Mouse (Mus musculus): ENCODE data around the gene Rin2. TPM values are rescaled to one million over a fixed set of nuclear protein-coding genes. Genes with fewer than 3 reads are reported as not detected.
"Not testable (repeated sequence)": the region's sequence is repeated elsewhere in the genome, so short reads cannot be mapped to it uniquely, and the experiment has no call there.

Gene Rin2
- polyA plus RNA-seq, 1 experiment from 2014 or later = 28.9 TPM

DNA sequence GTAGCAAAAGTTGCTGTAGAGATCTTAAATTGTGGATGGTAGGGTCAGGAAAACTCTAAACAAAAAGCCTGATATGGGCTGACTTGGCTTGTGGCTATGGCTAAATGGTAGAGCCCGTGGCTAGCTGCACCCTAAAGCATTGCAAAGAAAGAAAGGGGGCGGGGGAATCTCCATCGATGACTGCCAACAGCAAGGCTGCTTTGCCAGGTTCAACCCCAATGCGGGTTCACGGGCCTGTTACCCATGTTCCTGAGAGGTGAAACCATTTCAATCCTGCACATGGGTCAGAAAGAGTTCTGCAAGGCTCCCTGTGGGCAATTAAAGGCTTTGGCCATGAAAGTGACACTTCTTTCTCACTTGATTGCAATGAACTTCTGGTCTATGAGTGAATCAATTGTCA, 206.9 kb downstream of the Rin2 start:
- Histone ChIP-seq H3K36me3 (peaks cover 62% of the 10 kb centered on the region), H3K27me3 (no peaks in the 10 kb centered on the region), H3K4me2 (no peak overlapping the region), H3K9me3 (no peaks in the 10 kb centered on the region), H3K4me1 (peaks cover 18% of the 10 kb centered on the region), H3K4me3 (no peak overlapping the region), H3K27ac (no peak overlapping the region), H3K9ac (no peak overlapping the region)
- no peak for ATAC-seq (ENCODE audit: borderline replicate concordance, extremely low read depth, low FRiP score, low TSS enrichment)
- 79% methylated on average over 5 of the region's 5 CpGs for WGBS

DNA sequence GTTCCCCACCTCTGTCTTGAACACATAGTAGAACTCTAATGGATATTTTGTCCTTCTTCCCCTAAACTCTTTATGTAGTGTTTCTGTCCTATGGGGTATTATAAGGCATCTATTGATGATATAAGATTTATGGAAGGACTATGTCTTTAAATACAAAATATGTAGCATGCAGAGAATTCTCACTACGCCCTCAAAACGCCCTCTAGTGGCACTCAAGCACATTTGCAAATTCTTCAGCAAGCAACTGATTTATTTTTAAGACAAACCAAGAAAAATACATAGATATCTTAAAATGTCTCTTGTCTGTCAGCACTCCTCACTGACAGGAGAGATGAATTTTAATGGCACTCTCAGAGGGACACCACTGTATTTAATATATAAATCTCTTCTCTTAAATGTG, 207.4 kb downstream of the Rin2 start:
- no peak overlapping the region for H3K9ac ChIP-seq
- ATAC-seq (ENCODE audit: borderline replicate concordance, extremely low read depth, low FRiP score, low TSS enrichment) = no peak
- no peak overlapping the region for H3K27ac ChIP-seq
- H3K4me3 ChIP-seq = no peak overlapping the region
- peaks cover 60% of the 10 kb centered on the region for H3K36me3 ChIP-seq
- no peaks in the 10 kb centered on the region for H3K27me3 ChIP-seq
- H3K4me2 ChIP-seq = no peak overlapping the region
- WGBS = 20% methylated on average over 2 of the region's 2 CpGs
- H3K9me3 ChIP-seq = no peaks in the 10 kb centered on the region
- peaks cover 19% of the 10 kb centered on the region for H3K4me1 ChIP-seq

DNA sequence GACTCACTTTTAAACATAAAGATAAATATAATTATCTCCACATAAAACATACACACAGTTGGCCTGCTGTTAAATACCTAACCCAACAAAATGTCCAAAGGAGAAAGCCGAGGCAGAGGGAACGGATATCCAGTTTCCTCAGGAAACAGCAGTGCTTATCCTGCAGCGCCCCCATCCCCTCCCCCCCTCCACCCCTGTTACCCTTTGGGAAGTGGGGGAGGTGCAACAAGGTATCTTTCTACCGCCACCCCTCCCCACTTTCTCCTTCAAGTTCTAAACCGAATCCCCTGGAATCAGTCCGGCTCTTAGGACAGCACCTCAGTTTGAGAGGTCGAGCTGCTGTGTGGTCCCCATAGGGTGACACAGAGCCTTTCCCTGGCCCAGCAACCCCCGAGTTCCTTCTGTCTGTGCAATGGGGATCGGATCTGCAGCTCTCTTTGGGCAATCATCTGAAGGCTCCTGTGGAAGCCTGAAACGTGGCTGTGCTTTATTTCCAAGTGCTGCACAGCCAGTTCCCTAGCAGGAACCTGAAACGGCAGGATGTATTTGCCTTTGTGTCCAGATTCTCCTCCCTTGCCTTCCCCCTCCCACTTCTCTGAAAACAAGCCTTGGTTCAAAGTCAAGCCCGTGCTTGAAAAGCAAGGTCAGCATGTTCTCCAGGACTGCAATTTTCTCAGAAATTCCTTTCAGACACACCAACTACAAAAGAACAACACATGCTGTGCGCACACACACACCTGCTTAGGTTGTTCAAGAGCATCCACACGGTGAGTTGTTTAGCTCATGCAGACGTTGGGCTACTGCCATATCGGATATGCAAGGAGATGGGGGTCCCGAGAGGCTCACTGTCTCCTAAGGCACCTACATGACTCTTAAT, 209.3 kb downstream of the Rin2 start:
- H3K27me3 ChIP-seq = no peaks in the 10 kb centered on the region
- WGBS = 26% methylated on average over 17 of the region's 17 CpGs
- no peak overlapping the region for H3K4me3 ChIP-seq
- H3K4me1 ChIP-seq = peaks cover 36% of the 10 kb centered on the region
- H3K36me3 ChIP-seq = peaks cover 46% of the 10 kb centered on the region
- peak overlapping the region; percentile 79 for H3K27ac ChIP-seq
- H3K9ac ChIP-seq = no peak overlapping the region
- 0 out of 2 replicates have a peak overlapping the region, but pooled peaks have one; percentile 8 for H3K4me2 ChIP-seq
- H3K9me3 ChIP-seq = no peaks in the 10 kb centered on the region
- ATAC-seq (ENCODE audit: borderline replicate concordance, extremely low read depth, low FRiP score, low TSS enrichment) = no peak

DNA sequence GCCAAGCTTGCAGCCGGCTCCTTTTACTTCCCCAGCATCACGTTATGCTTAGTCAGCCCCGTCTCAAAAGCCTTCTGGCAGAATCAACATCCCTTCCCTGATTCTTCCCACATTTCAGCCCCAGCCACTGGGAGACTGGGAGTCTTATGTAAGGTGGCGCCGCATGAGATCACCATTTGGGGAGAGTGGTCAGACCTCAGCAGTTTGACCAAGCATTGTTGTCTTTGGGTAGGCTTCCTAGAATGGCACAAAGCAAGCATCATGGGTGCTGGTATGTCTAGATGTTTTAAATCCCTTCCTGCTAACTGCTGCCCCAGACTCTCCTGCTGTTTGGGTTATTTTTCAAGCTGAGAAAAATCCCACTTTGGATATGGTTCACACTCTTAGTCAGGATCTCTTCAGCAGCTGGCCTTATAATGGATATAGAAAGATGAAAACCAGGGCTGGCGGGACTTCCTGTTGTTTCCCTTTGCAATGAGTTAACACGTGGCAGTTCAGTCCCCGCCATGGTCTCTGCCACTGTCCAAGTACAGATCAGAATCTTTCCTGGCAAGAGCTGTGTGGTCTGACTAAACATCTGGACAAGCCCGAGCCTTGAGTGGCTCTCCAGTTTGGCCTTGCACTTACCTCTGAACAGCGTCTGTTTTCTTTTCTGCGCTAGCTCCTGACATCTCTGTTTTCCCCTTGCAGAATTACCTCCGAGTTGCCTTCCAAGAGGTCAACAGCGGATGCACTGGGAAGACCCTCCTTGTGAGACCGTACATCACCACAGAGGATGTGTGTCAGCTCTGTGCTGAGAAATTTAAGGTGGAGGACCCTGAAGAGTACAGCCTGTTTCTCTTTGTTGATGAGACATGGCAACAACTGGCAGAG, 210.1 kb downstream of the Rin2 start:
- Histone ChIP-seq H3K4me3 (no peak overlapping the region), H3K9me3 (no peaks in the 10 kb centered on the region), H3K4me1 (peaks cover 40% of the 10 kb centered on the region), H3K27ac (peak overlapping the region; percentile 79), H3K9ac (no peak overlapping the region), H3K36me3 (peaks cover 38% of the 10 kb centered on the region), H3K27me3 (no peaks in the 10 kb centered on the region), H3K4me2 (no peak overlapping the region)
- ATAC-seq (ENCODE audit: borderline replicate concordance, extremely low read depth, low FRiP score, low TSS enrichment) = no peak
- 42% methylated on average over 14 of the region's 14 CpGs for WGBS

DNA sequence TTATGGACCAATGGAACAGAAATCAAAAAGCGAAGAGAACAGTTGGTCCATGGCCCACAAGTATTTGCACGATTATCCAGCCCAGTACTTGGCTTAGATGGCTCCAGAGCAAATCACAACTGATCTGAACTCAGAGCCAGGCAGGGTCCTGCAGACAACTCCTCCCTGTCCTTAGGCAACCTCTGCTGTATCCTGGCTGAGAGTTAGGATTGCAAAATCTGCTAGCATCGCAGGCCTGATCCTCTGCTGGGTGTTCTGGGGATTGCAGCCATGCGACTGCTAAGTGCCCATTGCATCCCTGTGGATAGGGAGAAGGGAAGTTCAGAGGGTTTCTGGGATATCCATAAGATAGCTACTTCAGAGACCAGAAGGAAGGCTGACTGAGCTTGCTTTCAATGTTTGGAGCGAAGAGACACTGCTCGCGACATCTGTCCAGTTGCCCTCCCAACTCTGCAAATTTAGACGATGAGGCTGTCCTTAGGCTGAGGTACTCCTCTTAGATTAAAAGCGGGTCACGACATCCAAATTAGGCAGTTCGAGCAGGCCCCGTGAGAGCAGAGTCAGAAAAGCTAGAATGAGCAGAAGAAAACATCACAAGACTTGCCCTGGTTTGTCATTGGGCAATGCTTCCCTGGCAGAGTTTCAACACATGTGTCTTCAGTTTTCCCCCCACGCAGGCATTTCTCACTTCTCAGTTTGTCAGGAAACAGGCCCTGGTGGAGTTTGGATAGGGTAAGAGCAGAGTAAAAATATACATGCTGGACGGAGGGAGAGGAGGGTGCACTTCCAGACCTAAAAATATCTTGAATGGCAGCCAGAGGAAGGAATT, 213.1 kb downstream of the Rin2 start:
- Histone ChIP-seq H3K4me1 (peaks cover 39% of the 10 kb centered on the region), H3K36me3 (peaks cover 26% of the 10 kb centered on the region), H3K9me3 (no peaks in the 10 kb centered on the region), H3K9ac (no peak overlapping the region), H3K4me3 (no peak overlapping the region), H3K27me3 (no peaks in the 10 kb centered on the region), H3K4me2 (no peak overlapping the region), H3K27ac (peak overlapping the region; percentile 89)
- ATAC-seq (ENCODE audit: borderline replicate concordance, extremely low read depth, low FRiP score, low TSS enrichment) = peak; percentile 90
- 33% methylated on average over 14 of the region's 14 CpGs for WGBS

DNA sequence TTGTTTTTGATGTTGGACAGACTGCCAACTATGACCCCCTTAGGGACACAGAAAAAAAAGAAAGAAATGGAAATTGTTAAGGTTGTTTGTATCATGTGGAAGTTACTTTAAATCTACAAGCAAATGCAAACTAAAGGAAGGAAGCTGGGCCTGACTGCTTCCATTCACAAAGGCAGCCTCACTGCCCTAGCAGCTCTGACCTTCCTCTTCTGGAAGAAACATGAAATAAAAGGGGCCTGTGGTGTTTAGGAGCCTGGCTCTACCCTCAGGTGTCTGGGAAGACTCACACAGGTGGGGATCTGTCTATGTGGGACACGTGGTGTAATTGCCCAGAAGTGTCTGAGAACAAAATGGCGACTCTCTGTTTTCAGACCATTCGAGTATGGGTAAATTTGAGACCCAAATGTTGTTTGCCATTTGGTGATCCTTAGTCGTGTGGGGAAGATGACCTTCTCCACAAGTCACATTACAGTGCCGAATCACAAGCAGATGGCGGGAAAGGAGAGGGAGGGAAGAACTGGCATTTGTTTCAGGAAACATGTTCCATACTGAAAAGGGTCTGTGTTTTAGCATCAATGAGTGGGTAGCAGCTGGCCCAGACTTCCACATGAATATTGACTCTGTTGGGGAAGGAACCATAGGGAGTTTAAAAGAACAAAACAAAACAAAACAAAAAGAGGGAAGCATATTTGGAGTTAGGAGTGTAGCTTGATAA, 213.9 kb downstream of the Rin2 start:
- WGBS = 48% methylated on average over 6 of the region's 6 CpGs
- ATAC-seq (ENCODE audit: borderline replicate concordance, extremely low read depth, low FRiP score, low TSS enrichment) = peak; percentile 49; the same call in 1 of the 2 replicates
- Histone ChIP-seq H3K27ac (peak overlapping the region; percentile 89), H3K4me2 (no peak overlapping the region), H3K36me3 (peaks cover 21% of the 10 kb centered on the region), H3K9me3 (no peaks in the 10 kb centered on the region), H3K27me3 (no peaks in the 10 kb centered on the region), H3K4me3 (no peak overlapping the region), H3K9ac (no peak overlapping the region), H3K4me1 (peaks cover 33% of the 10 kb centered on the region)

DNA sequence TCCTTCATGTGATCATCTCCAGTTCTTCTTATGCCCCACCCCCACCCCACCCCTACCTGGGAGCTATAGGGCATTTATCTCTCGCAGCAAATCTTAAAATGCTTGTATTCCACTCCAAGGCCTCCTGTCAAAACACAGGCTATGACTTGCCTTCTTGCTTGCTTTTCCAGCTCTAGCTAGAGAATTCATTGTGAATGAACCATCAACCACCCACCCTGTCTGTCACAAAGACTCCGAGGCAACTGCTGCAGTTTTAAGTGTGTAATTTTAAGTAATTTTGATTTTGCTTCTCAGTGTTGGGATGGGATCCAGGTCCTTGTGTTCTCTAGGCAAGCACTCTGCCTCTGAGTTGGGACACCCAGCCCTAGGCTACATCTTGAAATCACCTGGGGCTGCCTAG, 215.6 kb downstream of the Rin2 start:
- H3K4me1 ChIP-seq = peaks cover 22% of the 10 kb centered on the region
- ATAC-seq (ENCODE audit: borderline replicate concordance, extremely low read depth, low FRiP score, low TSS enrichment) = no peak
- H3K4me2 ChIP-seq = no peak overlapping the region
- H3K9ac ChIP-seq = no peak overlapping the region
- H3K27ac ChIP-seq = no peak overlapping the region
- no peaks in the 10 kb centered on the region for H3K27me3 ChIP-seq
- no peaks in the 10 kb centered on the region for H3K9me3 ChIP-seq
- peaks cover 19% of the 10 kb centered on the region for H3K36me3 ChIP-seq
- H3K4me3 ChIP-seq = no peak overlapping the region
- WGBS = 71% methylated on average over 2 of the region's 2 CpGs

DNA sequence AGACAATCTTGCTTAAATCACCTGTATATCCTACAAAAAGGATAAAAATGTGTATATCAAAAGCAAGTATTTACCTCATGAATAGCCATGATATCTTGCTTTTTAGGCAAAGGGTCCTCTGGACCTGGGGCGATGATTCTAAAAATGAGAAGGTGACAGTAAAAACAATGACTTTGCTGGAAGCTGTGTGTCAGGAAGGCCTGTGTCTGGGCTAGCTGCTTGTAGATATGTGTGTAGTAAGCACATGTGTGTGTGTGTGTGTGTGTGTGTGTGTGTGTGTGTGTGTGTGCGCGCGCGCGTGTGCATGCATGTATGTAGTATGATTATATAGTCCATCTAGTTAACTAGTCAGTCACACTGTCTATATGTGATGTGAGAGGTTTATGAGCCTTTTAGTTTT, 218.7 kb downstream of the Rin2 start:
- no peaks in the 10 kb centered on the region for H3K36me3 ChIP-seq
- no peak overlapping the region for H3K9ac ChIP-seq
- H3K27ac ChIP-seq = no peak overlapping the region
- ATAC-seq (ENCODE audit: borderline replicate concordance, extremely low read depth, low FRiP score, low TSS enrichment) = no peak
- no peaks in the 10 kb centered on the region for H3K27me3 ChIP-seq
- H3K4me1 ChIP-seq = peaks cover 9% of the 10 kb centered on the region
- no peak overlapping the region for H3K4me3 ChIP-seq
- H3K4me2 ChIP-seq = no peak overlapping the region
- 97% methylated on average over 6 of the region's 6 CpGs for WGBS
- H3K9me3 ChIP-seq = no peaks in the 10 kb centered on the region

DNA sequence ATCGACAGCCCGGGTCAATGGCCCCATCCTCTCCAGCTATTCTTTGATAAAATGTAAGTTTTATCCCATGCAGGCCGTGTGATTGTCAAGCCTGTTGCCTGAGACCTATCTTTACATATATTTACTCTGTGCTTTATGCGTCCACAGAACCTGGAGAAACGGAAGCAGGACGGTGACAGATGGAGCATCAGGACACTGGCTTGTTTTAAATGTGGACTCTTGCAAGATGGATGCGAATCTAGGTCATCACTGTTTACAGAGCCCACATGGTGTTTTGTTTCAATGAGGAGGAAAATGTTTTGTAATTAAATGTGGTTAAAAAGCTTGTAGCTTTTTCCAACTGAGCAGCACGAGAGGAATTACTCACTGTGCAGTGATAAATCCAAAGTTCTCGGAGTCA, 223.1 kb downstream of the Rin2 start:
- H3K4me3 ChIP-seq = no peak overlapping the region
- 47% methylated on average over 9 of the region's 9 CpGs for WGBS
- no peaks in the 10 kb centered on the region for H3K27me3 ChIP-seq
- H3K4me2 ChIP-seq = no peak overlapping the region
- H3K4me1 ChIP-seq = no peaks in the 10 kb centered on the region
- H3K27ac ChIP-seq = no peak overlapping the region
- H3K9me3 ChIP-seq = no peaks in the 10 kb centered on the region
- H3K9ac ChIP-seq = no peak overlapping the region
- no peaks in the 10 kb centered on the region for H3K36me3 ChIP-seq
- ATAC-seq (ENCODE audit: borderline replicate concordance, extremely low read depth, low FRiP score, low TSS enrichment) = no peak

DNA sequence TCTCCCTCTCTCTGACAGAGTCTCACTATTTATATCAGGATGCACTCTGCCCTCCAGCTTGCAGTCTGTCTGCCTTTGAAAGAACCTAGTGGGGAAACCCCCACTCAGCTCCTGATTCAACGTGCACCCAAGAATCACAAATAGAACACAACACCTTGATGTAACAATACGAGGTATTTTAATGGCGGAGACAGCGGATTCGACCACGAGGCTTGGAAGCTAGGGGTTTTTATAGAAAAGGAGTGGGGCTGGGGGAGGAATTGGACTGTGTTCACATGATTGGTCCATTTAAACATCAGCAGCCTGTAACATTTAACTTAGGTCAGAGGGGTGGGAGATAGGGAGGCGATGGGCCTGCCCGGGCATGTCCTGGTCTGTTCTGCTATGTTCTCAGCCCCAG, 225.3 kb downstream of the Rin2 start:
- not testable (repeated sequence) for H3K36me3 ChIP-seq; ATAC-seq (ENCODE audit: borderline replicate concordance, extremely low read depth, low FRiP score, low TSS enrichment); H3K4me2 ChIP-seq; H3K27ac ChIP-seq; H3K9me3 ChIP-seq; H3K4me3 ChIP-seq; H3K27me3 ChIP-seq; H3K9ac ChIP-seq
- H3K4me1 ChIP-seq = peaks cover 15% of the 10 kb centered on the region
- WGBS = 71% methylated on average over 8 of the region's 8 CpGs

DNA sequence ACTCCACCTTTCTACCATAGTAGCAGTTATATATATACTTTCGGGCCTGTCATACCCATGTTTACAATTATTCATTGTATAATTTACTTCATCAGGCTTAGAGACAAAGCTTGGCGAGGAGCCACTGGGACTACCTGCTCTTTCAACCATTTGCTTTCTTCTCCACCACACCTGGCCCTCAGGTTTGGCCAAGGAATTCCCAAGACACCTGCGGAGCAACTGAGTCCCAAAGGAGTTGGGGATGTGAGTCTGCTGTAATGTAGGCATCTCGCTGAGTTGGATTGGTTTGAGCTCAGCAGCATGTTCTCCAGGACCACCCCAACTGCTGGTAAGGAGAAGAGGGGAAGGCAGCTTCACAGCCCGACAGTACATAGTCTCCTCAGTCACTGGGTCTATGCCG, 226.8 kb downstream of the Rin2 start, which contains the start of gene Naa20:
Naa20 (plus strand) TSS at position 239 of the 400 bp plus-strand sequence.
- H3K9me3 ChIP-seq = no peaks in the 10 kb centered on the region
- no peak within 1 kb of the TSS for H3K9ac ChIP-seq
- H3K4me2 ChIP-seq = peak within 1 kb of the TSS; percentile 53
- H3K36me3 ChIP-seq = 0 out of 2 replicates have a peak, but pooled peaks cover 5% of the 10 kb centered on the region
- ATAC-seq (ENCODE audit: borderline replicate concordance, extremely low read depth, low FRiP score, low TSS enrichment) = no peak
- H3K4me3 ChIP-seq = peak within 1 kb of the TSS; percentile 92
- H3K27me3 ChIP-seq = no peaks in the 10 kb centered on the region
- H3K4me1 ChIP-seq = peaks cover 19% of the 10 kb centered on the region
- no peak within 1 kb of the TSS for H3K27ac ChIP-seq
- 89% methylated on average over 6 of the region's 6 CpGs for WGBS
